Mouse (Mus musculus) gastrocnemius, postnatal 14 days (tissue): ENCODE results near the gene Oat. TPM values are rescaled to one million over a fixed set of nuclear protein-coding genes. Genes with fewer than 3 reads are reported as not detected.

Experiments used
- DNase-seq: peaks from one replicate; pipeline ENCODE4 v3.0.0; 2021; ENCODE audit warnings: mixed read lengths
- intact Hi-C: fragments of 180-260 bp; cut with DNase I; formaldehyde crosslinking; loops from one replicate; pipeline ENCODE4 v1.15.1; 2025; ENCODE audit warnings: low total_unique reads
- total RNA-seq, 2 experiments: library from RNA; stranded (reverse); gene quantifications; 2 replicates each; pipeline ENCODE4 v1.2.3; 2021

Gene Oat
- total RNA-seq, 2 experiments from 2014 or later = 120 to 142 TPM

- DNase-seq = no peak
- intact Hi-C loops = no loop called here
Measured at GRCm38 (mm10) chr7:132555911-132556310, 20.3 kb downstream of the Oat start.

GRCm38 (mm10) chr7:132554091-132554490 lies 22.1 kb downstream of the Oat start:
- no peak for DNase-seq
- intact Hi-C loops = loop anchor here (5.0 kb wide), 1 partner anchor 327 kb away; no protein-coding TSS in a partner anchor

GRCm38 (mm10) chr7:132551351-132552126 lies 24.7 kb downstream of the Oat start:
- intact Hi-C loops = loop anchor here (5.0 kb wide), 1 partner anchor 324 kb away; no protein-coding TSS in a partner anchor
- peak; percentile 95 for DNase-seq

- DNase-seq = no peak
- intact Hi-C loops = loop anchor here (10.0 kb wide), 2 partner anchors 222 to 642 kb away; no protein-coding TSS in a partner anchor
Measured at GRCm38 (mm10) chr7:132547126-132547525, 29.1 kb downstream of the Oat start.

GRCm38 (mm10) chr7:132542427-132542826 lies 33.8 kb downstream of the Oat start:
- DNase-seq = no peak
- intact Hi-C loops = loop anchor here (5.0 to 10.0 kb wide), 3 partner anchors 50 to 638 kb away; no protein-coding TSS in a partner anchor

- intact Hi-C loops = loop anchor here (5.0 to 10.0 kb wide), 3 partner anchors 49 to 637 kb away; no protein-coding TSS in a partner anchor
- DNase-seq = no peak
Measured at GRCm38 (mm10) chr7:132541566-132541965, 34.6 kb downstream of the Oat start.

- intact Hi-C loops = loop anchor here (5.0 to 10.0 kb wide), 3 partner anchors 48 to 636 kb away; no protein-coding TSS in a partner anchor
- DNase-seq = no peak
Measured at GRCm38 (mm10) chr7:132540597-132540996, 35.6 kb downstream of the Oat start.

GRCm38 (mm10) chr7:132529206-132529605 lies 47.0 kb downstream of the Oat start:
- no peak for DNase-seq

GRCm38 (mm10) chr7:132513419-132513982 lies 62.7 kb downstream of the Oat start:
- DNase-seq = no peak
- intact Hi-C loops = no loop called here

More at GRCm38 (mm10) chr7:132529206-132529605, 47.0 kb downstream of the Oat start:
- intact Hi-C loops = no loop called here

- intact Hi-C loops = no loop called here
- DNase-seq = no peak
Measured at GRCm38 (mm10) chr7:132509110-132509509, 67.1 kb downstream of the Oat start.

Other genes with a start within 250 kb of the Oat start
- not detected for gene Nkx1-2, start 23.2 kb upstream of the Oat start, total RNA-seq
- 10 to 100 TPM; 10.5 to 12.9 TPM for gene Lhpp, start 34.2 kb upstream of the Oat start, total RNA-seq
- 10 to 100 TPM; 19.5 to 24.1 TPM for gene Fam53b, start 237.5 kb upstream of the Oat start, total RNA-seq